Mouse (Mus musculus): ENCODE data around the gene Itpr2. TPM values are rescaled to one million over a fixed set of nuclear protein-coding genes. Genes with fewer than 3 reads are reported as not detected.

Itpr2 gene
- polyA plus RNA-seq, 1 experiment, result 2.6 TPM

GRCm38 (mm10) chr6:146414094-146414493, 87.9 kb downstream of the Itpr2 start:
- no peak overlapping the region for H3ac ChIP-seq (ENCODE audit: control insufficient read depth, insufficient read length, low read depth)
- no peaks in the 10 kb centered on the region for H3K79me2 ChIP-seq (ENCODE audit: control insufficient read depth, insufficient read depth)
- no peaks in the 10 kb centered on the region for H3K36me3 ChIP-seq (ENCODE audit: control insufficient read depth, insufficient read depth)
- TF ChIP-seq CEBPB (IDR thresholded peaks at IDR 0.05; ENCODE audit: low read depth) (no peak), CTCF (IDR thresholded peaks at IDR 0.05; ENCODE audit: control insufficient read depth, insufficient read depth, insufficient read length) (no peak), MYOG (IDR thresholded peaks at IDR 0.05; ENCODE audit: control insufficient read depth, extremely low read depth, insufficient read length) (no peak), MYOD1 (IDR thresholded peaks at IDR 0.05; ENCODE audit: control insufficient read depth, insufficient read length, low read depth) (no peak), USF1 (IDR thresholded peaks at IDR 0.05; ENCODE audit: low read depth) (no peak), FOSL1 (IDR thresholded peaks at IDR 0.05; ENCODE audit: insufficient read depth, low read length, poor library complexity, severe bottlenecking) (no peak), MAX (IDR thresholded peaks at IDR 0.05) (no peak)
- no peak overlapping the region for H3K4me3 ChIP-seq (ENCODE audit: insufficient read depth, poor library complexity, severe bottlenecking)
- H3K27me3 ChIP-seq (ENCODE audit: control insufficient read depth, insufficient read depth, insufficient read length), result no peaks in the 10 kb centered on the region
- H3K79me3 ChIP-seq (ENCODE audit: low read depth), result no peaks in the 10 kb centered on the region

GRCm38 (mm10) chr6:146411446-146412070, 90.5 kb downstream of the Itpr2 start:
- H3K79me3 ChIP-seq (ENCODE audit: low read depth), result no peaks in the 10 kb centered on the region
- H3ac ChIP-seq (ENCODE audit: control insufficient read depth, insufficient read length, low read depth), result no peak overlapping the region
- H3K36me3 ChIP-seq (ENCODE audit: control insufficient read depth, insufficient read depth), result no peaks in the 10 kb centered on the region
- no peaks in the 10 kb centered on the region for H3K79me2 ChIP-seq (ENCODE audit: control insufficient read depth, insufficient read depth)
- H3K27me3 ChIP-seq (ENCODE audit: control insufficient read depth, insufficient read depth, insufficient read length), result no peaks in the 10 kb centered on the region
- TF ChIP-seq MYOG (IDR thresholded peaks at IDR 0.05; ENCODE audit: control insufficient read depth, extremely low read depth, insufficient read length) (no peak), CTCF (IDR thresholded peaks at IDR 0.05; ENCODE audit: control insufficient read depth, insufficient read depth, insufficient read length) (no peak), MYOD1 (IDR thresholded peaks at IDR 0.05; ENCODE audit: control insufficient read depth, insufficient read length, low read depth) (no peak), USF1 (IDR thresholded peaks at IDR 0.05; ENCODE audit: low read depth) (no peak), CEBPB (IDR thresholded peaks at IDR 0.05; ENCODE audit: low read depth) (no peak), FOSL1 (IDR thresholded peaks at IDR 0.05; ENCODE audit: insufficient read depth, low read length, poor library complexity, severe bottlenecking) (no peak), MAX (IDR thresholded peaks at IDR 0.05) (no peak)
- H3K4me3 ChIP-seq (ENCODE audit: insufficient read depth, poor library complexity, severe bottlenecking), result no peak overlapping the region

- TF ChIP-seq CTCF (IDR thresholded peaks at IDR 0.05; ENCODE audit: control insufficient read depth, insufficient read depth, insufficient read length) (no peak), MYOD1 (IDR thresholded peaks at IDR 0.05; ENCODE audit: control insufficient read depth, insufficient read length, low read depth) (no peak), MYOG (IDR thresholded peaks at IDR 0.05; ENCODE audit: control insufficient read depth, extremely low read depth, insufficient read length) (no peak), CEBPB (IDR thresholded peaks at IDR 0.05; ENCODE audit: low read depth) (no peak), MAX (IDR thresholded peaks at IDR 0.05) (no peak), FOSL1 (IDR thresholded peaks at IDR 0.05; ENCODE audit: insufficient read depth, low read length, poor library complexity, severe bottlenecking) (no peak), USF1 (IDR thresholded peaks at IDR 0.05; ENCODE audit: low read depth) (no peak)
These were observed 91.6 kb downstream of the Itpr2 start for GRCm38 (mm10) chr6:146410427-146410810.

GRCm38 (mm10) chr6:146409692-146410426, 92.2 kb downstream of the Itpr2 start:
- Histone ChIP-seq H3K36me3 (ENCODE audit: control insufficient read depth, insufficient read depth) (no peaks in the 10 kb centered on the region), H3K79me3 (ENCODE audit: low read depth) (no peaks in the 10 kb centered on the region), H3ac (ENCODE audit: control insufficient read depth, insufficient read length, low read depth) (no peak overlapping the region), H3K27me3 (ENCODE audit: control insufficient read depth, insufficient read depth, insufficient read length) (no peaks in the 10 kb centered on the region), H3K4me3 (ENCODE audit: insufficient read depth, poor library complexity, severe bottlenecking) (no peak overlapping the region), H3K79me2 (ENCODE audit: control insufficient read depth, insufficient read depth) (no peaks in the 10 kb centered on the region)
- TF ChIP-seq FOSL1 (IDR thresholded peaks at IDR 0.05; ENCODE audit: insufficient read depth, low read length, poor library complexity, severe bottlenecking) (no peak), MYOG (IDR thresholded peaks at IDR 0.05; ENCODE audit: control insufficient read depth, extremely low read depth, insufficient read length) (no peak), MAX (IDR thresholded peaks at IDR 0.05) (no peak), CTCF (IDR thresholded peaks at IDR 0.05; ENCODE audit: control insufficient read depth, insufficient read depth, insufficient read length) (peak; percentile 80), CEBPB (IDR thresholded peaks at IDR 0.05; ENCODE audit: low read depth) (peak; percentile 63), USF1 (IDR thresholded peaks at IDR 0.05; ENCODE audit: low read depth) (no peak), MYOD1 (IDR thresholded peaks at IDR 0.05; ENCODE audit: control insufficient read depth, insufficient read length, low read depth) (no peak)

More at GRCm38 (mm10) chr6:146410427-146410810, 91.6 kb downstream of the Itpr2 start:
- Histone ChIP-seq H3K79me3 (ENCODE audit: low read depth) (no peaks in the 10 kb centered on the region), H3ac (ENCODE audit: control insufficient read depth, insufficient read length, low read depth) (no peak overlapping the region), H3K27me3 (ENCODE audit: control insufficient read depth, insufficient read depth, insufficient read length) (no peaks in the 10 kb centered on the region), H3K4me3 (ENCODE audit: insufficient read depth, poor library complexity, severe bottlenecking) (no peak overlapping the region), H3K79me2 (ENCODE audit: control insufficient read depth, insufficient read depth) (no peaks in the 10 kb centered on the region), H3K36me3 (ENCODE audit: control insufficient read depth, insufficient read depth) (no peaks in the 10 kb centered on the region)

GRCm38 (mm10) chr6:146405380-146405779, 96.6 kb downstream of the Itpr2 start:
- no peak overlapping the region for H3K4me3 ChIP-seq (ENCODE audit: insufficient read depth, poor library complexity, severe bottlenecking)
- TF ChIP-seq MAX (IDR thresholded peaks at IDR 0.05) (no peak), CTCF (IDR thresholded peaks at IDR 0.05; ENCODE audit: control insufficient read depth, insufficient read depth, insufficient read length) (peak; percentile 60), CEBPB (IDR thresholded peaks at IDR 0.05; ENCODE audit: low read depth) (no peak)
- no peaks in the 10 kb centered on the region for H3K27me3 ChIP-seq (ENCODE audit: control insufficient read depth, insufficient read depth, insufficient read length)
- no peaks in the 10 kb centered on the region for H3K36me3 ChIP-seq (ENCODE audit: control insufficient read depth, insufficient read depth)
- H3ac ChIP-seq (ENCODE audit: control insufficient read depth, insufficient read length, low read depth), result no peak overlapping the region
- no peaks in the 10 kb centered on the region for H3K79me2 ChIP-seq (ENCODE audit: control insufficient read depth, insufficient read depth)
- H3K79me3 ChIP-seq (ENCODE audit: low read depth), result no peaks in the 10 kb centered on the region

All from C2C12 (cell line).